Mouse (Mus musculus): ENCODE results near the gene Crtc1.

DNA sequence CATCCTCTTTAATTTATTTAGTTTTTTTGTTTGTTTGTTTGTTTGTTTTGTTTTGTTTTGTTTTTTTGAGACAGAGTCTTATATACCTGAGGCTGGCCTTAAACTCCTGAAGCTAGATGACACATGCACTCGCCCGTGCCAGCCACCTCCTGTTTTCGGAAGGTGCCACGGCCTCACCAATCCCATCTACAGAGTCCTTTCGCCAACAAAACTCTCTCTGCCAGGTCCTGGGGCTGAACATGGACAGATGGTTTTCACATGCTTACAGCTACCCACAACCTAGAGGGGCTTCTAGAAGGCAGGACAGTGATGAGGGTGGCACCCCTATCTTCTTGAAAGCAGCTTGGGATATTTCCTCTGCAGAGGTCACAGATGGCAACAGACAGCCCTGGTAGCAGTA lies 4.2 kb downstream of the Crtc1 start:
- TF ChIP-seq CTCF (IDR thresholded peaks at IDR 0.05; ENCODE audit: control insufficient read depth, insufficient read depth, low read length): no peak
- no peak for TF ChIP-seq POLR2A (IDR thresholded peaks at IDR 0.05; ENCODE audit: borderline replicate concordance, control insufficient read depth, low read depth, low read length)
